Mouse (Mus musculus): Measurements from ENCODE around the gene Rab29. TPM values are rescaled to one million over a fixed set of nuclear protein-coding genes. Genes with fewer than 3 reads are reported as not detected.
A peak's percentile ranks its signal among the peaks of the same experiment; 100 is the strongest.

Gene Rab29
- polyA plus RNA-seq, 1 experiment from 2014 or later, result 19.0 TPM

GRCm38 (mm10) chr1:131827207-131827786, 39.7 kb upstream of the Rab29 start, which contains the start of gene Slc41a1:
Gene Slc41a1 (plus strand): TSS chr1:131827493.
- peak within 1 kb of the TSS; percentile 84 for H3K4me3 ChIP-seq (ENCODE audit: low read depth, low read length)
- no peaks in the 10 kb centered on the region for H3K36me3 ChIP-seq (replicated peaks; ENCODE audit: control insufficient read depth, insufficient read depth, low read depth, low read length)
- DNase-seq (ENCODE audit: low spot score) (no peak), ATAC-seq (replicated peaks; ENCODE audit: insufficient number of reproducible peaks, low FRiP score, low TSS enrichment, low read depth) (peak; percentile 68)
- H3K27me3 ChIP-seq (ENCODE audit: control insufficient read depth, insufficient read depth, low read length), result no peaks in the 10 kb centered on the region
- H3K4me1 ChIP-seq (ENCODE audit: control insufficient read depth, insufficient read depth, low read length), result no peaks in the 10 kb centered on the region
- WGBS, result 2% methylated on average over 21 of the region's 25 CpGs
- H3K9me3 ChIP-seq (replicated peaks; ENCODE audit: control insufficient read depth, low read length), result no peaks in the 10 kb centered on the region
- H3K9ac ChIP-seq (replicated peaks; ENCODE audit: low read length), result peak within 1 kb of the TSS; percentile 85
- H3K4me2 ChIP-seq (ENCODE audit: low read depth, low read length), result peak within 1 kb of the TSS; percentile 80
- peak within 1 kb of the TSS; percentile 52 for H3K27ac ChIP-seq (replicated peaks; ENCODE audit: low read depth, low read length)

- peak; percentile 93 for ATAC-seq (replicated peaks; ENCODE audit: insufficient number of reproducible peaks, low FRiP score, low TSS enrichment, low read depth)
- no peaks in the 10 kb centered on the region for H3K36me3 ChIP-seq (replicated peaks; ENCODE audit: control insufficient read depth, insufficient read depth, low read depth, low read length)
- H3K4me1 ChIP-seq (ENCODE audit: control insufficient read depth, insufficient read depth, low read length), result no peaks in the 10 kb centered on the region
- peak; percentile 98 for DNase-seq (ENCODE audit: low spot score)
- peak overlapping the region; percentile 84 for H3K4me3 ChIP-seq (ENCODE audit: low read depth, low read length)
- H3K9ac ChIP-seq (replicated peaks; ENCODE audit: low read length), result peak overlapping the region; percentile 85
- H3K27ac ChIP-seq (replicated peaks; ENCODE audit: low read depth, low read length), result peak overlapping the region; percentile 52
- H3K9me3 ChIP-seq (replicated peaks; ENCODE audit: control insufficient read depth, low read length), result no peaks in the 10 kb centered on the region
- under 1% methylated on average over 36 of the region's 36 CpGs for WGBS
- no peaks in the 10 kb centered on the region for H3K27me3 ChIP-seq (ENCODE audit: control insufficient read depth, insufficient read depth, low read length)
- peak overlapping the region; percentile 80 for H3K4me2 ChIP-seq (ENCODE audit: low read depth, low read length)
Observed at GRCm38 (mm10) chr1:131827787-131828258, 39.2 kb upstream of the Rab29 start.

GRCm38 (mm10) chr1:131828297-131829126, 38.5 kb upstream of the Rab29 start:
- Histone ChIP-seq H3K9me3 (replicated peaks; ENCODE audit: control insufficient read depth, low read length) (no peaks in the 10 kb centered on the region), H3K9ac (replicated peaks; ENCODE audit: low read length) (peak overlapping the region; percentile 85)
- DNase-seq (ENCODE audit: low spot score), result peak; percentile 68

GRCm38 (mm10) chr1:131829279-131829678, 37.7 kb upstream of the Rab29 start:
- H3K4me3 ChIP-seq (ENCODE audit: low read depth, low read length), result no peak overlapping the region; the same call in 1 of the 2 replicates

More at GRCm38 (mm10) chr1:131828297-131829126, 38.5 kb upstream of the Rab29 start:
- H3K27me3 ChIP-seq (ENCODE audit: control insufficient read depth, insufficient read depth, low read length), result no peaks in the 10 kb centered on the region
- H3K4me1 ChIP-seq (ENCODE audit: control insufficient read depth, insufficient read depth, low read length), result no peaks in the 10 kb centered on the region
- peak overlapping the region; percentile 84 for H3K4me3 ChIP-seq (ENCODE audit: low read depth, low read length)
- peak; percentile 68 for ATAC-seq (replicated peaks; ENCODE audit: insufficient number of reproducible peaks, low FRiP score, low TSS enrichment, low read depth)
- peak overlapping the region; percentile 80 for H3K4me2 ChIP-seq (ENCODE audit: low read depth, low read length)
- WGBS, result 1% methylated on average over 20 of the region's 22 CpGs
- H3K27ac ChIP-seq (replicated peaks; ENCODE audit: low read depth, low read length), result peak overlapping the region; percentile 52
- no peaks in the 10 kb centered on the region for H3K36me3 ChIP-seq (replicated peaks; ENCODE audit: control insufficient read depth, insufficient read depth, low read depth, low read length)

GRCm38 (mm10) chr1:131830561-131830960, 36.5 kb upstream of the Rab29 start:
- Histone ChIP-seq H3K9me3 (replicated peaks; ENCODE audit: control insufficient read depth, low read length) (no peaks in the 10 kb centered on the region), H3K27me3 (ENCODE audit: control insufficient read depth, insufficient read depth, low read length) (no peaks in the 10 kb centered on the region), H3K36me3 (replicated peaks; ENCODE audit: control insufficient read depth, insufficient read depth, low read depth, low read length) (no peaks in the 10 kb centered on the region), H3K27ac (replicated peaks; ENCODE audit: low read depth, low read length) (no peak overlapping the region), H3K9ac (replicated peaks; ENCODE audit: low read length) (no peak overlapping the region), H3K4me2 (ENCODE audit: low read depth, low read length) (no peak overlapping the region), H3K4me1 (ENCODE audit: control insufficient read depth, insufficient read depth, low read length) (no peaks in the 10 kb centered on the region), H3K4me3 (ENCODE audit: low read depth, low read length) (no peak overlapping the region)
- no peak for ATAC-seq (replicated peaks; ENCODE audit: insufficient number of reproducible peaks, low FRiP score, low TSS enrichment, low read depth)
- 87% methylated on average over 15 of the region's 15 CpGs for WGBS
- no peak for DNase-seq (ENCODE audit: low spot score)

More at GRCm38 (mm10) chr1:131829279-131829678, 37.7 kb upstream of the Rab29 start:
- Histone ChIP-seq H3K36me3 (replicated peaks; ENCODE audit: control insufficient read depth, insufficient read depth, low read depth, low read length) (no peaks in the 10 kb centered on the region), H3K4me2 (ENCODE audit: low read depth, low read length) (peak overlapping the region; percentile 80), H3K4me1 (ENCODE audit: control insufficient read depth, insufficient read depth, low read length) (no peaks in the 10 kb centered on the region), H3K27ac (replicated peaks; ENCODE audit: low read depth, low read length) (no peak overlapping the region), H3K9me3 (replicated peaks; ENCODE audit: control insufficient read depth, low read length) (no peaks in the 10 kb centered on the region), H3K9ac (replicated peaks; ENCODE audit: low read length) (no peak overlapping the region), H3K27me3 (ENCODE audit: control insufficient read depth, insufficient read depth, low read length) (no peaks in the 10 kb centered on the region)
- ATAC-seq (replicated peaks; ENCODE audit: insufficient number of reproducible peaks, low FRiP score, low TSS enrichment, low read depth), result no peak
- DNase-seq (ENCODE audit: low spot score), result no peak
- 41% methylated on average over 5 of the region's 5 CpGs for WGBS

- WGBS, result 80% methylated on average over 8 of the region's 8 CpGs
- no peaks in the 10 kb centered on the region for H3K9me3 ChIP-seq (replicated peaks; ENCODE audit: control insufficient read depth, low read length)
- H3K4me1 ChIP-seq (ENCODE audit: control insufficient read depth, insufficient read depth, low read length), result no peaks in the 10 kb centered on the region
- H3K36me3 ChIP-seq (replicated peaks; ENCODE audit: control insufficient read depth, insufficient read depth, low read depth, low read length), result no peaks in the 10 kb centered on the region
- no peak overlapping the region for H3K4me2 ChIP-seq (ENCODE audit: low read depth, low read length)
- H3K27me3 ChIP-seq (ENCODE audit: control insufficient read depth, insufficient read depth, low read length), result no peaks in the 10 kb centered on the region
- no peak overlapping the region for H3K4me3 ChIP-seq (ENCODE audit: low read depth, low read length)
- DNase-seq (ENCODE audit: low spot score), result no peak
- no peak for ATAC-seq (replicated peaks; ENCODE audit: insufficient number of reproducible peaks, low FRiP score, low TSS enrichment, low read depth)
- H3K27ac ChIP-seq (replicated peaks; ENCODE audit: low read depth, low read length), result no peak overlapping the region
- no peak overlapping the region for H3K9ac ChIP-seq (replicated peaks; ENCODE audit: low read length)
Observed at GRCm38 (mm10) chr1:131830971-131831641, 35.9 kb upstream of the Rab29 start.

- H3K4me3 ChIP-seq (ENCODE audit: low read depth, low read length), result no peak overlapping the region
- no peaks in the 10 kb centered on the region for H3K27me3 ChIP-seq (ENCODE audit: control insufficient read depth, insufficient read depth, low read length)
- no peaks in the 10 kb centered on the region for H3K4me1 ChIP-seq (ENCODE audit: control insufficient read depth, insufficient read depth, low read length)
- no peaks in the 10 kb centered on the region; the same call in none of the 2 replicates for H3K36me3 ChIP-seq (replicated peaks; ENCODE audit: control insufficient read depth, insufficient read depth, low read depth, low read length)
- H3K9me3 ChIP-seq (replicated peaks; ENCODE audit: control insufficient read depth, low read length), result no peaks in the 10 kb centered on the region
- H3K27ac ChIP-seq (replicated peaks; ENCODE audit: low read depth, low read length), result no peak overlapping the region
- no peak for DNase-seq (ENCODE audit: low spot score)
- no peak overlapping the region for H3K4me2 ChIP-seq (ENCODE audit: low read depth, low read length)
- no peak for ATAC-seq (replicated peaks; ENCODE audit: insufficient number of reproducible peaks, low FRiP score, low TSS enrichment, low read depth)
- 81% methylated on average over 3 of the region's 3 CpGs for WGBS
- H3K9ac ChIP-seq (replicated peaks; ENCODE audit: low read length), result no peak overlapping the region
Observed at GRCm38 (mm10) chr1:131837035-131837434, 30.0 kb upstream of the Rab29 start.

All from embryonic facial prominence, embryonic 11.5 days (tissue).